Mouse (Mus musculus): Measurements from ENCODE around the gene Erbb2. TPM values are rescaled to one million over a fixed set of nuclear protein-coding genes. Genes with fewer than 3 reads are reported as not detected.

Erbb2 gene
- total RNA-seq, 2 experiments from 2014 or later: not detected

DNA sequence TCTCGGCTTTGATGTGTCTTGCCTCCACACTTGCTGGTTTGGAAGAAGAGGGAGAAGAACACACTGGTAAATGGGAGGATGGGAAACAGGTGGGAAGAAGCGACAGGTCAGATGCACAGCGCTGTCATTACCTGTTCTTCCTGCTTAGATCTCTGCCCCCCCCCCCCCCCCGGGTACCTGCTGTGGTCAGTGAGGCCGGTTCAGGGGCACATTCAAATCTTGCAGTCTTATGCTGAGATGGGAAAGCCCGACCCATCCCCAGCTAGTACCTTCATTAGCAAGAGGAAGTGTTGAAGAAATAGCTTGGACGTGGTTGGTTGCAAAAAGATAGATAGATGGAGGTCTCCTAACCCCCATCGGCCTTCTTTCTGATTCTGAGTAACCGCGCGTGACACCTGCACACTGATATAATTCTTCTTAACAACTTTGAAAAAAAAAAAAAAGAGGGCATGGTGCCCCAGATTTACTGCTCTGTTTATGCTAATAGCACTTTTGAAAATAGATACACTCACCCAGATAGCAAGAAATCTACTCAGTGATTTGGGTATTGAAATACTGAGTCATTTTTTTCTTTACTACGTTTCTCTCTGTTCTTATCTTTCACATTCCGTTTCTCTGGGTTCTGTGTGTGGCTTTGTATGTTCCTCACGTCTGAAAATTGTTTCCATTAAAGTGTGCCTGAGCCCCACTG is 64.9 kb downstream of the Erbb2 start:
- no peak for ATAC-seq (replicated peaks; ENCODE audit: poor library complexity, severe bottlenecking)

DNA sequence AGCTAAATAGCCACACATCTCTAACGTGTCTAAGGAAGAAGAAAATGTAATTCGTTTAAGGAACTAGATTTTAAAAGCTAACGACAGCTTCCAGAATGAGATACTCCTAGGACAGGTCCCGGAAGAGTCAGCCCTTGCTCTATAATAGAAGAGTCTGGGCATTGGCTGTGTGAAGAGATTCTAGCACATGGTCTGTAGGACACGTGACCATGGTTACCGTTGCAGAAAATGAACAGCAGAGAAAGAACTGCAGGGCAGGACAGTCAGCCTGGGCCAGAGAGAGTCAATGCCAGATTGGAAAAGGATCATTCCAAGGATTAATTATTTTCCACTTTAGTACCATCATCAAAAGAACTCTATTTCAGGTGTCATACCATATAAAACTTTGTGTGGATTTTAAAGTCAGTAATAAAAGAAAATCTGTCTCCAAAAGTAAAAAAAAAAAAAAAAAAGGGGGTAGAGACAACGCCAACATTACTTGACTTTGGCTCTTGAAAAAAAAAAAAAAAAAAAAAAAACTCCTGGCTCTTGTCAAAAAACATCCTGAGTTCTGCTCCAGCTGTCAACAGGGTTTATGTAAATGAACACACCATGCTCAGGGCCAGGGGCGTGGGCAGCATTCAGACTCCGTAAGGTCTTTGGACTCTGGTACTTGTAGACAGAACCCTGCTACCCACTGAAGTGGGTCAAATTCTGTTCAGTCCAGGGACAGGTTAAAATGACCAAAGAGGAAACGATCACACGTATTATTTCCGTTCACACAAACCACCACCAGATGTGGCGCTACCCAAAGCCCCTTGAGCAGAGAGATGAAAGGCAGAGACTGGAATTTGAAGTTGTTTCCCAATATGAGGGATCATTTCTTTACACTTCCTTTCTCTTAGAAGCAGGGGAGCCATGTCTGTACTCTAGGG is 67.0 kb downstream of the Erbb2 start:
- peak; percentile 60 for ATAC-seq (replicated peaks; ENCODE audit: poor library complexity, severe bottlenecking)

DNA sequence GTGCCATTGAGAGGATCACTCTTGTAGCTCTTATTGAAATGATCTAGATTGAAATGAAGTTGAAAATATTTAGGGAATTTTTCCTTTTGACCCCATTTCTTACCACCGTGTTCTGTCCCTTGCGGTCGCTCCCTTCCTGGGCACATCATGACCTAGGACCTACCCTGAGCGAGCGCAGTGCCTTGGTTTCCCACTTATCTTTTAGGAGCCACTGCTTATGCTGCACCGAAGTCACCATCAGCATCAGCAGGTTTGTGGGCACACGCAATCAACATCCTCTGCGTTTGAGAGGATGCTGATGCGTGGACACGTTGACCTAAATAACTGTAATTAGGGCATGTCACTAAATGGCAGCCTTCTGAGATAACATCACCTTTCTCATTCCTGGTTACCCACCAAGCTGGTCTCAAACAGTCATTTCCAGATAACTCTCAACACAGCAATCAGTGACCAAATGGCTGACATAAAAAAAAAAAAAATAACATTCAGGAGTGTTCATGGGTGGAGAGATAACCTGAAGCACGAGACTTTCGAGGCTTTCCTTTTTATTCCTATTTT is 67.7 kb downstream of the Erbb2 start:
- ATAC-seq (replicated peaks; ENCODE audit: poor library complexity, severe bottlenecking): no peak

DNA sequence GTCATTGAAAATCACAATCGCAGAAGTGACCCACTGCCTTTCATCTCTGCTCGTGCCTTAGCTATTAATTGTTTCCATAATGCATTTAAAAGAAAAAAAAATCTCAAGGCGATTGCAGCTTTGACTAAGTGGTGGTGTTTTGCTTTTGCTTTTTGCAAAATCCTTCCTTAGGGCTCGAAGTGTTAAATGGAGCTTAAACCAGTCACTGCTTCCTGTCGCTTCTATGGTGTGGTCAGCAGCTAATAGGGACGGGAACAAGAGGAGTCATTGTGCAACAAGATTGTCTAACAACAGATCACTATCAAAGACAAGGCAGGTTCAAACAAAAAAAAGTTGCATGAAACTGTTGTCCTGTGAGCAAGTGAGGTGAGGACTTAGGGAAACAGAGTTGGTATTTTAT is 69.0 kb downstream of the Erbb2 start:
- peak; percentile 86 for ATAC-seq (replicated peaks; ENCODE audit: poor library complexity, severe bottlenecking)

DNA sequence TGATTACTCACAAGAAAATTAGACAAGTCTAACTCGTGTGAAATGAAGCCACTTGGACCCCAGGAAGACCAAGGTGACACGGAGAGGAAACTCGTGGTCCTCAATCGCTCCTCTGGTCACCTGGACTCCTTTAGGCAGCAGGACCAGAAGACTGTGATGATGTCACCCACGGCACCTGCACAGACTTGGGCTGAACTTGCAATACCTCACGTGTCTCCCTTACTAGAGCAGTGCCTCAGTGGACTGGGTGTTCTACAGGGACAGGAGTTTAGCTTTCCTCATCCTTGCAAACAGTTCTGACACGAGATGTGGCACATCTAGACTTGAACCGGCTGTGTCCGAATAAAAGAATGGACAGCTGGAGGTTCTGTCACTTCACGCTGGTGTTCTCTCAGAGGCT is 69.8 kb downstream of the Erbb2 start:
- no peak for ATAC-seq (replicated peaks; ENCODE audit: poor library complexity, severe bottlenecking)

DNA sequence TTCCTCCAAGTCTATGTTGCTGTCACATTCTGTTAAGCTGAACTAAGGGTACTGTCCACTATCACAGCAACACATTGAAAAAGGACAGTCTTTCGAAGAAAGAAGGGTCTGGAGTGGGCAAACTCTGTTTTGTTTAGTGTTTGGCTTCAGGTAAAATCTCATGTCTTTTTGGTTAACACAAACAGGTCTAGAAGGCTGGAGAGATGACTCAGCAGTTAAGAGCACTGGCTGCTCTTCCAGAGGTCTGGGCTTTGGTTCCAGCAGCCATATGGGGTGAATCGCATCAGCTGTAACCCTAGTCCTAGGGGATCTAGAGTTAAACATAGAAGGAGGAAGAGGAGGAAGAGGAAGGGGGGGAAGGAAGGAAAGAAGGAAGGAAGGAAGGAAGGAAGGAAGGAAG is 73.5 kb downstream of the Erbb2 start:
- no peak for ATAC-seq (replicated peaks; ENCODE audit: poor library complexity, severe bottlenecking)

Other genes starting within 250 kb of the Erbb2 start
- 80.2 and 96.6 TPM in 2 replicates for gene Med1, start 219.2 kb upstream of the Erbb2 start, total RNA-seq (2014; fragmentation: Nextera tagmentation)
- gene Med1, start 219.2 kb upstream of the Erbb2 start, total RNA-seq (2017): 41.2 and 42.8 TPM in 2 replicates
- 57.2 and 59.8 TPM in 2 replicates for gene Cdk12, start 209.4 kb upstream of the Erbb2 start, total RNA-seq (2014; fragmentation: Nextera tagmentation)
- gene Cdk12, start 209.4 kb upstream of the Erbb2 start, total RNA-seq (2017): 44.8 and 49.1 TPM in 2 replicates
- not detected in 2 replicates for gene Neurod2, start 82.8 kb upstream of the Erbb2 start, total RNA-seq (2014; fragmentation: Nextera tagmentation)
- not detected in 2 replicates for gene Neurod2, start 82.8 kb upstream of the Erbb2 start, total RNA-seq (2017)
- not detected in 2 replicates for gene Ppp1r1b, start 64.1 kb upstream of the Erbb2 start, total RNA-seq (2014; fragmentation: Nextera tagmentation)
- not detected in 2 replicates for gene Ppp1r1b, start 64.1 kb upstream of the Erbb2 start, total RNA-seq (2017)
- gene Stard3, start 54.1 kb upstream of the Erbb2 start, total RNA-seq (2014; fragmentation: Nextera tagmentation): 18.4 and 24.9 TPM in 2 replicates
- 18.2 and 27.8 TPM in 2 replicates for gene Stard3, start 54.1 kb upstream of the Erbb2 start, total RNA-seq (2017)
- not detected in 2 replicates for gene Tcap, start 28.7 kb upstream of the Erbb2 start, total RNA-seq (2014; fragmentation: Nextera tagmentation)
- not detected in 2 replicates for gene Tcap, start 28.7 kb upstream of the Erbb2 start, total RNA-seq (2017)
- gene Pnmt, start 26.0 kb upstream of the Erbb2 start, total RNA-seq (2014; fragmentation: Nextera tagmentation): not detected in 2 replicates
- gene Pnmt, start 26.0 kb upstream of the Erbb2 start, total RNA-seq (2017): not detected in 2 replicates
- gene Pgap3, start 12.0 kb upstream of the Erbb2 start, total RNA-seq (2014; fragmentation: Nextera tagmentation): 1.3 and 3.1 TPM in 2 replicates
- gene Pgap3, start 12.0 kb upstream of the Erbb2 start, total RNA-seq (2017): 1.4 and 2.8 TPM in 2 replicates
- gene Mien1, start 26.5 kb downstream of the Erbb2 start, total RNA-seq (2014; fragmentation: Nextera tagmentation): 66.2 and 84.5 TPM in 2 replicates
- gene Mien1, start 26.5 kb downstream of the Erbb2 start, total RNA-seq (2017): 23.7 and 24.9 TPM in 2 replicates
- not detected in 2 replicates for gene Grb7, start 33.9 kb downstream of the Erbb2 start, total RNA-seq (2014; fragmentation: Nextera tagmentation)
- gene Grb7, start 33.9 kb downstream of the Erbb2 start, total RNA-seq (2017): not detected in 2 replicates
- 0.15 TPM in 1 of 2 replicates, not detected in the other for gene Ikzf3, start 133.6 kb downstream of the Erbb2 start, total RNA-seq (2014; fragmentation: Nextera tagmentation)
- not detected in 2 replicates for gene Ikzf3, start 133.6 kb downstream of the Erbb2 start, total RNA-seq (2017)
- gene Zpbp2, start 138.6 kb downstream of the Erbb2 start, total RNA-seq (2014; fragmentation: Nextera tagmentation): 1.6 TPM in 1 of 2 replicates, not detected in the other
- gene Zpbp2, start 138.6 kb downstream of the Erbb2 start, total RNA-seq (2017): not detected in 2 replicates
- gene Ormdl3, start 174.9 kb downstream of the Erbb2 start, total RNA-seq (2014; fragmentation: Nextera tagmentation): 5.9 and 7.3 TPM in 2 replicates
- 7.7 and 8.6 TPM in 2 replicates for gene Ormdl3, start 174.9 kb downstream of the Erbb2 start, total RNA-seq (2017)
- not detected in 2 replicates for gene Lrrc3c, start 185.8 kb downstream of the Erbb2 start, total RNA-seq (2014; fragmentation: Nextera tagmentation)
- not detected in 2 replicates for gene Lrrc3c, start 185.8 kb downstream of the Erbb2 start, total RNA-seq (2017)
- gene Gm12355, start 213.2 kb downstream of the Erbb2 start, total RNA-seq (2014; fragmentation: Nextera tagmentation): 1.6 and 1.8 TPM in 2 replicates
- gene Gm12355, start 213.2 kb downstream of the Erbb2 start, total RNA-seq (2017): 4.8 and 9.5 TPM in 2 replicates
- gene Gsdma3, start 213.9 kb downstream of the Erbb2 start, total RNA-seq (2014; fragmentation: Nextera tagmentation): not detected in 2 replicates
- not detected in 2 replicates for gene Gsdma3, start 213.9 kb downstream of the Erbb2 start, total RNA-seq (2017)
- not detected in 2 replicates for gene Gsdma2, start 234.3 kb downstream of the Erbb2 start, total RNA-seq (2014; fragmentation: Nextera tagmentation)
- gene Gsdma2, start 234.3 kb downstream of the Erbb2 start, total RNA-seq (2017): not detected in 2 replicates